Mouse (Mus musculus) embryonic fibroblast, embryonic 13.5 days (primary cell): ENCODE measurements around the gene Gigyf1. TPM values are rescaled to one million over a fixed set of nuclear protein-coding genes. Genes with fewer than 3 reads are reported as not detected.

Source experiments
- H3K27ac ChIP-seq: 2 replicates; pipeline ENCODE4 v1.5.1; 2012; ENCODE audit warnings: low read length, control low read depth, inconsistent platforms; ENCODE audit not compliant: insufficient read depth
- H3K4me1 ChIP-seq: 2 replicates; pipeline ENCODE4 v1.6.1; 2011; ENCODE audit warnings: low read length; ENCODE audit not compliant: control insufficient read depth, insufficient read depth
- H3K4me3 ChIP-seq: 2 replicates; pipeline ENCODE4 v1.5.1; 2011; ENCODE audit warnings: mild to moderate bottlenecking, control low read depth, low read length; ENCODE audit not compliant: insufficient read depth
- CTCF ChIP-seq: IDR thresholded peaks from 2 replicates; pipeline ENCODE4 v1.5.1; 2011; ENCODE audit warnings: mild to moderate bottlenecking, control low read depth, low read length, moderate library complexity, borderline replicate concordance; ENCODE audit not compliant: insufficient read depth
- POLR2A ChIP-seq: IDR thresholded peaks from 2 replicates; pipeline ENCODE4 v1.6.1; 2011; ENCODE audit warnings: low read depth, mild to moderate bottlenecking, control low read depth, low read length, moderate library complexity
- polyA plus RNA-seq: library from polyadenylated mRNA; stranded (reverse); fragments of >200 nt; gene quantifications from 2 replicates; pipeline ENCODE4 v1.2.4, GENCODE M21; 2011; ENCODE audit warnings: low read depth; ENCODE audit not compliant: missing spikeins, insufficient read length

The Gigyf1 gene
- polyA plus RNA-seq, 1 experiment, result 17.7 TPM

- no peak overlapping the region for H3K27ac ChIP-seq
Measured at GRCm38 (mm10) chr5:137493831-137494230, 24.5 kb upstream of the Gigyf1 start.

GRCm38 (mm10) chr5:137500186-137500585, 18.2 kb upstream of the Gigyf1 start:
- no peak for TF ChIP-seq CTCF
- no peak; the same call in 1 of the 2 replicates for TF ChIP-seq POLR2A
- Histone ChIP-seq H3K4me1 (peaks cover 4% of the 10 kb centered on the region; the same call in 1 of the 2 replicates), H3K27ac (no peak overlapping the region), H3K4me3 (no peak overlapping the region)

More at GRCm38 (mm10) chr5:137493831-137494230, 24.5 kb upstream of the Gigyf1 start:
- H3K4me3 ChIP-seq, result no peak overlapping the region
- no peaks in the 10 kb centered on the region for H3K4me1 ChIP-seq
- TF ChIP-seq CTCF, result no peak

GRCm38 (mm10) chr5:137501709-137502666, 16.4 kb upstream of the Gigyf1 start, which contains the start of gene Pop7:
Gene Pop7, minus strand, starts transcription at chr5:137502518.
- H3K4me3 ChIP-seq, result peak within 1 kb of the TSS; percentile 75
- H3K27ac ChIP-seq, result peak within 1 kb of the TSS; percentile 94
- peaks cover 4% of the 10 kb centered on the region; the same call in 1 of the 2 replicates for H3K4me1 ChIP-seq
- TF ChIP-seq POLR2A, result peak; percentile 71
- TF ChIP-seq CTCF, result peak; percentile 77

- Histone ChIP-seq H3K4me3 (peak overlapping the region; percentile 47), H3K4me1 (peaks cover 4% of the 10 kb centered on the region; the same call in 1 of the 2 replicates), H3K27ac (peak overlapping the region; percentile 69)
- peak; percentile 66 for TF ChIP-seq CTCF
- peak; percentile 62 for TF ChIP-seq POLR2A
Measured at GRCm38 (mm10) chr5:137502667-137503110, 15.7 kb upstream of the Gigyf1 start.

GRCm38 (mm10) chr5:137504041-137504440, 14.3 kb upstream of the Gigyf1 start:
- Histone ChIP-seq H3K27ac (no peak overlapping the region), H3K4me1 (peaks cover 4% of the 10 kb centered on the region; the same call in 1 of the 2 replicates), H3K4me3 (no peak overlapping the region)
- TF ChIP-seq CTCF (peak; percentile 7; the same call in 1 of the 2 replicates), POLR2A (no peak)

GRCm38 (mm10) chr5:137510014-137510501, 8.3 kb upstream of the Gigyf1 start:
- H3K4me3 ChIP-seq, result peak overlapping the region; percentile 46

GRCm38 (mm10) chr5:137510573-137511390, 7.6 kb upstream of the Gigyf1 start:
- peak overlapping the region; percentile 73 for H3K4me3 ChIP-seq
- no peak for TF ChIP-seq CTCF
- no peak for TF ChIP-seq POLR2A
- H3K4me1 ChIP-seq, result peaks cover 4% of the 10 kb centered on the region; the same call in 1 of the 2 replicates
- no peak overlapping the region for H3K27ac ChIP-seq

More at GRCm38 (mm10) chr5:137510014-137510501, 8.3 kb upstream of the Gigyf1 start:
- TF ChIP-seq CTCF (no peak), POLR2A (peak; percentile 40; the same call in 1 of the 2 replicates)
- Histone ChIP-seq H3K27ac (no peak overlapping the region), H3K4me1 (peaks cover 4% of the 10 kb centered on the region; the same call in 1 of the 2 replicates)

- TF ChIP-seq POLR2A (no peak), CTCF (no peak)
- Histone ChIP-seq H3K4me1 (peaks cover 4% of the 10 kb centered on the region; the same call in 1 of the 2 replicates), H3K4me3 (peak overlapping the region; percentile 73), H3K27ac (no peak overlapping the region)
Measured at GRCm38 (mm10) chr5:137511706-137512105, 6.6 kb upstream of the Gigyf1 start.
